Mouse (Mus musculus): ENCODE measurements around the gene Degs2. TPM values are rescaled to one million over a fixed set of nuclear protein-coding genes. Genes with fewer than 3 reads are reported as not detected.

Degs2 gene
- polyA plus RNA-seq, 2 experiments = 0.18 TPM; not detected in 1

DNA sequence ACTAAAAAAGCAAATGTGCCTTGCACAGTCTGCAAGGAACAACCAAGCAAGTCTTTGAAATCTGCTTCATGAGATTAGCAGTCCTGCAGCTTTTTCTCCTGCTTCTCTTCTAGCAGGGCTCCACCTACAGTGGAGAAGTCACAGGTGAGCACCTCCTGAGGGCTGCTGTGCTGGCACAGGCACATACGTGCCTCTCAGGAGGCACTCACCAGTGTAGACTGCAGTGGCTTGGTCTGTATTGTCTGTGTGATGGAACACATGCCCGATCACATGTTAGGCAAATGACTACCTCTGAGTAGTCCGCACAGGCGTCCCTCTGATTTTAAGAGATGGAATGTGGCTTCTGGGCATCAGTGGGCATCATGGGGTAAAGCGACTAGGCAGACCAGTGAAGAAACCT lies 25.0 kb downstream of the Degs2 start:
- DNase-seq (ENCODE audit: low read depth in 3 of 3, low spot score in 3 of 3) (no peak), ATAC-seq (ENCODE audit: insufficient read depth) (no peak)

DNA sequence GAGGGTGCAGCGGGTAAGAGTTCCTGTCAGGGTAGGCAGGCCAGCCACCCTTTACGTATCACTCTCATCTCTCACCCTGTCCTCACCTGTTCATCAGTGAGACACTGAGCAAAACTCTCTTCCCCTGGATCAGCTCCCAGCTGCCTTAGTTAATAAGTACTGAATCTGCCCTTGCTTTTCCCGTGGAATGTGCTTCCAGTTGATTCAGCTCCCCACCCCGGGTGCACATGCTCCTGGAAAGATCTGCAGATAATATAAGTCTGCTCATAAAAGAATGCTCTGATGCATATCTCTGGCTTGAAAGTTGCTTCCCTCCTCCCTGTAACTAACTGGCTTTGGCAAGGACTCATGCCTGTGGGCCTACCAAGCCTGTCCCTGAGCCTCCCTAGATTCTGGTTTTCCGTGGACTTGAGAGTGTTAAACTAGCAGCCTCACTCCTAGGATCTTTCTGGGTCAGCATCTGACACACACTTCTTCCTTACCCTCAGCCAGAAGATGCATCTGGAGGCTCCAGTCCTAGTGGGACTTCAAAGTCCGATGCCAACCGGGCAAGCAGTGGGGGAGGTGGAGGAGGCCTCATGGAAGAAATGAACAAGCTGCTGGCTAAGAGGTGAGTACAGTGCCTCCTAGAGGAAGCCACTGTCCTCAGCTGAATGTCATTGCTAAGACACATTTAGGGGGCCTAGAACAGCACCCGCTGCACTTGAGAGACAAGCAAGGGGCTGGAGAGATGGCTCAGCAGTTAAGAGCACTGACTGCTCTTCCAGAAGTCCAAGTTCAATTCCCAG lies 26.3 kb downstream of the Degs2 start:
- no peaks in the 10 kb centered on the region for H3K9me3 ChIP-seq (ENCODE audit: control insufficient read depth, low read length)
- no peaks in the 10 kb centered on the region for H3K36me3 ChIP-seq (replicated peaks; ENCODE audit: control insufficient read depth, insufficient read depth, low read depth)
- no peaks in the 10 kb centered on the region for H3K27me3 ChIP-seq (ENCODE audit: control insufficient read depth, insufficient read depth, low read length)
- DNase-seq (ENCODE audit: low read depth in 3 of 3, low spot score in 3 of 3) (no peak), ATAC-seq (ENCODE audit: insufficient read depth) (peak; percentile 32; the same call in 1 of the 2 replicates)
- H3K27ac ChIP-seq = no peak overlapping the region
- H3K9ac ChIP-seq (replicated peaks) = no peak overlapping the region
- peak; percentile 35; the same call in 1 of the 2 replicates for TF ChIP-seq CTCF (IDR thresholded peaks at IDR 0.05; ENCODE audit: low read depth)
- no peak for TF ChIP-seq EP300 (IDR thresholded peaks at IDR 0.05; ENCODE audit: low read depth)
- H3K4me3 ChIP-seq (ENCODE audit: insufficient read depth in 1 of 2, low read depth in 2 of 2, low read length in 2 of 2) = no peak overlapping the region
- H3K4me2 ChIP-seq (ENCODE audit: low read depth) = no peak overlapping the region
- H3K4me1 ChIP-seq (replicated peaks; ENCODE audit: control insufficient read depth in 2 of 2, insufficient read depth in 2 of 2, low read length in 1 of 2) = no peaks in the 10 kb centered on the region; a peak in 1 of 4 replicates
- 63% methylated on average over 8 of the region's 8 CpGs for WGBS (ENCODE audit: insufficient replicate concordance)

More for the DNA sequence above, 25.0 kb downstream of the Degs2 start:
- TF ChIP-seq CTCF (IDR thresholded peaks at IDR 0.05; ENCODE audit: low read depth) = no peak
- no peak for TF ChIP-seq EP300 (IDR thresholded peaks at IDR 0.05; ENCODE audit: low read depth)
- WGBS (ENCODE audit: insufficient replicate concordance) = 75% methylated on average over 5 of the region's 5 CpGs
- Histone ChIP-seq H3K27me3 (ENCODE audit: control insufficient read depth, insufficient read depth, low read length) (no peaks in the 10 kb centered on the region), H3K9ac (replicated peaks) (no peak overlapping the region), H3K27ac (no peak overlapping the region), H3K36me3 (replicated peaks; ENCODE audit: control insufficient read depth, insufficient read depth, low read depth) (no peaks in the 10 kb centered on the region), H3K4me2 (ENCODE audit: low read depth) (no peak overlapping the region), H3K4me1 (replicated peaks; ENCODE audit: control insufficient read depth in 2 of 2, insufficient read depth in 2 of 2, low read length in 1 of 2) (no peaks in the 10 kb centered on the region; a peak in 1 of 4 replicates), H3K4me3 (ENCODE audit: insufficient read depth in 1 of 2, low read depth in 2 of 2, low read length in 2 of 2) (no peak overlapping the region), H3K9me3 (ENCODE audit: control insufficient read depth, low read length) (no peaks in the 10 kb centered on the region)

DNA sequence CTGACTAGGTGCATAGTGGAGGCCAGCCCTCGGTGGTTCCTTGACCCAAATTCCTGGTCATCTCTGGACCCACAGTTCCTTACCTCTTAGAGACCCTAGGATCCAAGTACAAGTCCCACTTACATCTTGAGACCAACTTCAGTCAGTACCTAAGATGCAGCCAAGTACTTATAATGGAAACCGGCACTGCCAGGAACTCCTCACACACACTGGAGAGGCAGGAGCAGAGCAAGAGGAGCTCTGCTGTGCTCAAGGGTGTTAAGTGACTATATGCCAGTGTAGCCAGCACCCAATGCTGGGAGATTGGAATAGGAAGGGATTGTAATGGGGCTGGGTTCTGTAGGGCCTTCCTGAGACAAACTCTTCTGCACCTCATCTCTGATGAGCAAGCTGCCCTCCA lies 27.2 kb downstream of the Degs2 start:
- Histone ChIP-seq H3K4me3 (ENCODE audit: insufficient read depth in 1 of 2, low read depth in 2 of 2, low read length in 2 of 2) (no peak overlapping the region), H3K9me3 (ENCODE audit: control insufficient read depth, low read length) (no peaks in the 10 kb centered on the region), H3K36me3 (replicated peaks; ENCODE audit: control insufficient read depth, insufficient read depth, low read depth) (no peaks in the 10 kb centered on the region), H3K27me3 (ENCODE audit: control insufficient read depth, insufficient read depth, low read length) (no peaks in the 10 kb centered on the region), H3K27ac (no peak overlapping the region), H3K4me1 (replicated peaks; ENCODE audit: control insufficient read depth in 2 of 2, insufficient read depth in 2 of 2, low read length in 1 of 2) (no peaks in the 10 kb centered on the region; a peak in 1 of 4 replicates), H3K9ac (replicated peaks) (no peak overlapping the region), H3K4me2 (ENCODE audit: low read depth) (no peak overlapping the region)
- DNase-seq (ENCODE audit: low read depth in 3 of 3, low spot score in 3 of 3) = no peak
- 86% methylated on average over 2 of the region's 2 CpGs for WGBS (ENCODE audit: insufficient replicate concordance)
- TF ChIP-seq EP300 (IDR thresholded peaks at IDR 0.05; ENCODE audit: low read depth) = no peak
- no peak for TF ChIP-seq CTCF (IDR thresholded peaks at IDR 0.05; ENCODE audit: low read depth)
- ATAC-seq (ENCODE audit: insufficient read depth) = no peak

DNA sequence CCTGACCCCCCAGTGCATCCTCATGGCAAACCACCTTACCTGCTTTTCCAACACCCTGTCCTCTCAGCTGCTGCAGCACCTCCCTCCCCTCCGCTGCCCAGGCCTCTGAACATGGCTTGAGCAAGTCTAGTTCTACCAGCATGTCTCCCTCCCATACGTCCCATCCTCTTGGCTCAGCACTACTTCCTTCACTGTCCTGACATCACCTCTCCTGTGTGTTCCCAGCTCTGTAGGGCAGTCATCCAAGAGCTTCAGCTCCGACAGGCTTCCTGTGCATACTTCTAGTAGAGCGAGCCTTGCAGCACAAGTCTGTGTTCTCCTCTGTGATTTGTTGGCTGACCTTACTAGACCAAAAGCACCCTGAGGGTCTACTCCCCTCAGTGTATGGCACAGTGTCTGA lies 27.6 kb downstream of the Degs2 start:
- no peak for ATAC-seq (ENCODE audit: insufficient read depth)
- Histone ChIP-seq H3K9ac (replicated peaks) (no peak overlapping the region), H3K4me1 (replicated peaks; ENCODE audit: control insufficient read depth in 2 of 2, insufficient read depth in 2 of 2, low read length in 1 of 2) (no peaks in the 10 kb centered on the region; a peak in 1 of 4 replicates), H3K4me3 (ENCODE audit: insufficient read depth in 1 of 2, low read depth in 2 of 2, low read length in 2 of 2) (no peak overlapping the region), H3K4me2 (ENCODE audit: low read depth) (no peak overlapping the region), H3K27me3 (ENCODE audit: control insufficient read depth, insufficient read depth, low read length) (no peaks in the 10 kb centered on the region), H3K9me3 (ENCODE audit: control insufficient read depth, low read length) (no peaks in the 10 kb centered on the region), H3K27ac (no peak overlapping the region), H3K36me3 (replicated peaks; ENCODE audit: control insufficient read depth, insufficient read depth, low read depth) (no peaks in the 10 kb centered on the region)
- no peak for TF ChIP-seq EP300 (IDR thresholded peaks at IDR 0.05; ENCODE audit: low read depth)
- TF ChIP-seq CTCF (IDR thresholded peaks at IDR 0.05; ENCODE audit: low read depth) = no peak
- WGBS (ENCODE audit: insufficient replicate concordance) = 62% methylated on average over 4 of the region's 4 CpGs
- DNase-seq (ENCODE audit: low read depth in 3 of 3, low spot score in 3 of 3) = no peak

DNA sequence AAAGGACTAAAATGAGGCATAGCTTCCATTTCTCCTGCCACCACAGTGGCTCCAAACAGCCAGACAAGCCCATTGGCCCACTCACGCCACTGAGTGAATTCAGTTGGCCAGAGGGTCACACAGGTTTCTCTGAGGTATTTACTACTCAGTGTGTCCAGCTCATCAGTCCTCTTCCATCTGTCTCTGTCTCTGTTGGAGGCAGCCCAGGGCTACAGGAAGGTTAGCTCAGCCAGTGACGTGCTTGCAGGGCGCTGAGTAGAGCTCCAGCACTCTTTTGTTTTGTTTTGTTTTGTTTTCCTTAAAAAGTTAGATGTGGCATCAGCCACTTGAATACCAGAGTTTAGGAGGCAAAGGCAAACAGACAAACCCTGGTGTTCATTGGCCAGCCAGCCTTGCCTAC lies 28.6 kb downstream of the Degs2 start:
- H3K4me3 ChIP-seq (ENCODE audit: insufficient read depth in 1 of 2, low read depth in 2 of 2, low read length in 2 of 2) = no peak overlapping the region
- DNase-seq (ENCODE audit: low read depth in 3 of 3, low spot score in 3 of 3) (no peak), ATAC-seq (ENCODE audit: insufficient read depth) (no peak)
- TF ChIP-seq CTCF (IDR thresholded peaks at IDR 0.05; ENCODE audit: low read depth) = no peak
- TF ChIP-seq EP300 (IDR thresholded peaks at IDR 0.05; ENCODE audit: low read depth) = no peak
- WGBS (ENCODE audit: insufficient replicate concordance) = 66% methylated on average over 3 of the region's 3 CpGs
- H3K9me3 ChIP-seq (ENCODE audit: control insufficient read depth, low read length) = no peaks in the 10 kb centered on the region
- H3K36me3 ChIP-seq (replicated peaks; ENCODE audit: control insufficient read depth, insufficient read depth, low read depth) = no peaks in the 10 kb centered on the region
- no peaks in the 10 kb centered on the region; a peak in 1 of 4 replicates for H3K4me1 ChIP-seq (replicated peaks; ENCODE audit: control insufficient read depth in 2 of 2, insufficient read depth in 2 of 2, low read length in 1 of 2)
- H3K27ac ChIP-seq = no peak overlapping the region
- H3K4me2 ChIP-seq (ENCODE audit: low read depth) = no peak overlapping the region
- H3K9ac ChIP-seq (replicated peaks) = no peak overlapping the region
- H3K27me3 ChIP-seq (ENCODE audit: control insufficient read depth, insufficient read depth, low read length) = no peaks in the 10 kb centered on the region
